Mouse (Mus musculus): ENCODE measurements around the gene Dexi. TPM values are rescaled to one million over a fixed set of nuclear protein-coding genes. Genes with fewer than 3 reads are reported as not detected.

Gene Dexi
- polyA plus RNA-seq, 1 experiment from 2014 or later = 32.2 TPM

- H3K9ac ChIP-seq = no peak overlapping the region
- no peak overlapping the region for H3K27ac ChIP-seq (ENCODE audit: low read depth)
- no peak for DNase-seq
- no peak overlapping the region for H3K4me2 ChIP-seq
- H3K27me3 ChIP-seq (ENCODE audit: insufficient read depth, low read length) = no peaks in the 10 kb centered on the region
- H3K4me3 ChIP-seq (ENCODE audit: low read depth, low read length) = no peak overlapping the region
- H3K4me1 ChIP-seq (ENCODE audit: insufficient read depth) = no peaks in the 10 kb centered on the region
- no peaks in the 10 kb centered on the region for H3K9me3 ChIP-seq (ENCODE audit: low read depth, low read length)
- ATAC-seq (ENCODE audit: insufficient read depth) = no peak
- WGBS = 71% methylated on average over 3 of the region's 3 CpGs
- no peak for TF ChIP-seq CTCF (IDR thresholded peaks at IDR 0.05; ENCODE audit: low read depth)
- peaks cover 22% of the 10 kb centered on the region; the same call in 1 of the 2 replicates for H3K36me3 ChIP-seq (ENCODE audit: insufficient read depth)
Measured at GRCm38 (mm10) chr16:10528382-10528781, 14.5 kb downstream of the Dexi start.

- Histone ChIP-seq H3K27me3 (ENCODE audit: insufficient read depth, low read length) (no peaks in the 10 kb centered on the region), H3K4me2 (no peak overlapping the region), H3K9me3 (ENCODE audit: low read depth, low read length) (no peaks in the 10 kb centered on the region), H3K4me3 (ENCODE audit: low read depth, low read length) (no peak overlapping the region), H3K36me3 (ENCODE audit: insufficient read depth) (peaks cover 20% of the 10 kb centered on the region; the same call in 1 of the 2 replicates), H3K9ac (no peak overlapping the region), H3K27ac (ENCODE audit: low read depth) (no peak overlapping the region), H3K4me1 (ENCODE audit: insufficient read depth) (no peaks in the 10 kb centered on the region)
- peak; percentile 34 for TF ChIP-seq CTCF (IDR thresholded peaks at IDR 0.05; ENCODE audit: low read depth)
- ATAC-seq (ENCODE audit: insufficient read depth) (no peak), DNase-seq (no peak)
- WGBS = 79% methylated on average over 6 of the region's 6 CpGs
Measured at GRCm38 (mm10) chr16:10527046-10527644, 15.7 kb downstream of the Dexi start.

GRCm38 (mm10) chr16:10525610-10525980 lies 17.3 kb downstream of the Dexi start:
- H3K4me3 ChIP-seq (ENCODE audit: low read depth, low read length) = no peak overlapping the region
- no peak overlapping the region for H3K4me2 ChIP-seq
- no peak overlapping the region for H3K27ac ChIP-seq (ENCODE audit: low read depth)
- no peak overlapping the region for H3K9ac ChIP-seq
- no peaks in the 10 kb centered on the region for H3K4me1 ChIP-seq (ENCODE audit: insufficient read depth)
- H3K36me3 ChIP-seq (ENCODE audit: insufficient read depth) = peaks cover 10% of the 10 kb centered on the region; the same call in 1 of the 2 replicates
- no peaks in the 10 kb centered on the region for H3K9me3 ChIP-seq (ENCODE audit: low read depth, low read length)
- H3K27me3 ChIP-seq (ENCODE audit: insufficient read depth, low read length) = no peaks in the 10 kb centered on the region
- no peak for TF ChIP-seq CTCF (IDR thresholded peaks at IDR 0.05; ENCODE audit: low read depth)
- ATAC-seq (ENCODE audit: insufficient read depth) = no peak
- 47% methylated on average over 2 of the region's 2 CpGs for WGBS
- no peak for DNase-seq

- Histone ChIP-seq H3K27me3 (ENCODE audit: insufficient read depth, low read length) (no peaks in the 10 kb centered on the region), H3K4me3 (ENCODE audit: low read depth, low read length) (no peak overlapping the region), H3K9me3 (ENCODE audit: low read depth, low read length) (no peaks in the 10 kb centered on the region), H3K4me2 (no peak overlapping the region), H3K9ac (no peak overlapping the region), H3K36me3 (ENCODE audit: insufficient read depth) (peaks cover 5% of the 10 kb centered on the region; the same call in 1 of the 2 replicates), H3K27ac (ENCODE audit: low read depth) (no peak overlapping the region), H3K4me1 (ENCODE audit: insufficient read depth) (no peaks in the 10 kb centered on the region)
- 79% methylated on average over 4 of the region's 4 CpGs for WGBS
- ATAC-seq (ENCODE audit: insufficient read depth) = no peak
- DNase-seq = no peak
- no peak for TF ChIP-seq CTCF (IDR thresholded peaks at IDR 0.05; ENCODE audit: low read depth)
Measured at GRCm38 (mm10) chr16:10524866-10525609, 17.8 kb downstream of the Dexi start.

GRCm38 (mm10) chr16:10523650-10524049 lies 19.2 kb downstream of the Dexi start:
- no peak for TF ChIP-seq CTCF (IDR thresholded peaks at IDR 0.05; ENCODE audit: low read depth)
- WGBS = 78% methylated on average over 8 of the region's 8 CpGs
- no peak overlapping the region for H3K4me2 ChIP-seq

GRCm38 (mm10) chr16:10522811-10523210 lies 20.0 kb downstream of the Dexi start:
- Histone ChIP-seq H3K4me3 (ENCODE audit: low read depth, low read length) (no peak overlapping the region), H3K9ac (no peak overlapping the region), H3K27me3 (ENCODE audit: insufficient read depth, low read length) (no peaks in the 10 kb centered on the region), H3K36me3 (ENCODE audit: insufficient read depth) (no peaks in the 10 kb centered on the region), H3K9me3 (ENCODE audit: low read depth, low read length) (no peaks in the 10 kb centered on the region), H3K4me1 (ENCODE audit: insufficient read depth) (no peaks in the 10 kb centered on the region), H3K4me2 (no peak overlapping the region), H3K27ac (ENCODE audit: low read depth) (no peak overlapping the region)
- DNase-seq (peak; percentile 82), ATAC-seq (ENCODE audit: insufficient read depth) (0 out of 2 replicates have a peak, but pooled peaks have one; percentile 22)
- TF ChIP-seq CTCF (IDR thresholded peaks at IDR 0.05; ENCODE audit: low read depth) = peak; percentile 77
- WGBS = 84% methylated on average over 1 of the region's 1 CpGs

More at GRCm38 (mm10) chr16:10523650-10524049, 19.2 kb downstream of the Dexi start:
- Histone ChIP-seq H3K27ac (ENCODE audit: low read depth) (no peak overlapping the region), H3K4me3 (ENCODE audit: low read depth, low read length) (no peak overlapping the region), H3K9ac (no peak overlapping the region), H3K4me1 (ENCODE audit: insufficient read depth) (no peaks in the 10 kb centered on the region), H3K9me3 (ENCODE audit: low read depth, low read length) (no peaks in the 10 kb centered on the region), H3K36me3 (ENCODE audit: insufficient read depth) (no peaks in the 10 kb centered on the region), H3K27me3 (ENCODE audit: insufficient read depth, low read length) (no peaks in the 10 kb centered on the region)
- DNase-seq (no peak), ATAC-seq (ENCODE audit: insufficient read depth) (no peak)

GRCm38 (mm10) chr16:10520908-10521614 lies 21.8 kb downstream of the Dexi start:
- Histone ChIP-seq H3K27me3 (ENCODE audit: insufficient read depth, low read length) (no peaks in the 10 kb centered on the region), H3K9me3 (ENCODE audit: low read depth, low read length) (no peaks in the 10 kb centered on the region), H3K9ac (no peak overlapping the region), H3K4me1 (ENCODE audit: insufficient read depth) (no peaks in the 10 kb centered on the region), H3K4me2 (no peak overlapping the region), H3K27ac (ENCODE audit: low read depth) (no peak overlapping the region), H3K4me3 (ENCODE audit: low read depth, low read length) (no peak overlapping the region), H3K36me3 (ENCODE audit: insufficient read depth) (no peaks in the 10 kb centered on the region)
- peak; percentile 97 for DNase-seq
- WGBS = 42% methylated on average over 2 of the region's 2 CpGs
- peak; percentile 86 for ATAC-seq (ENCODE audit: insufficient read depth)
- TF ChIP-seq CTCF (IDR thresholded peaks at IDR 0.05; ENCODE audit: low read depth) = peak; percentile 85

All from lung, embryonic 14.5 days (tissue).